Mouse (Mus musculus) urinary bladder, postnatal 36 days (tissue): Measurements from ENCODE around the gene Sec22b.

Experiments used
- DNase-seq, 2 experiments: peaks; one replicate each; pipeline ENCODE4 v3.0.0; 2022; ENCODE audit warnings: low spot score in 2 of 2, mixed read lengths in 1 of 2

The Sec22b gene

GRCm38 (mm10) chr3:97900516-97901490 lies at the start of gene Sec22b:
Gene Sec22b (plus strand): TSS chr3:97901190.
- DNase-seq: peak; percentile 87

- no peak for DNase-seq
Measured at GRCm38 (mm10) chr3:97851803-97852202, 49.2 kb upstream of the Sec22b start.

- DNase-seq: no peak
Measured at GRCm38 (mm10) chr3:97854575-97855384, 46.2 kb upstream of the Sec22b start.

GRCm38 (mm10) chr3:97859400-97859799 lies 41.6 kb upstream of the Sec22b start:
- DNase-seq: no peak

GRCm38 (mm10) chr3:97860820-97861451 lies 40.1 kb upstream of the Sec22b start:
- no peak for DNase-seq

GRCm38 (mm10) chr3:97866696-97867095 lies 34.3 kb upstream of the Sec22b start:
- DNase-seq: no peak

GRCm38 (mm10) chr3:97867221-97868023 lies 33.6 kb upstream of the Sec22b start:
- no peak for DNase-seq

GRCm38 (mm10) chr3:97868024-97868689 lies 32.8 kb upstream of the Sec22b start:
- DNase-seq: peak; percentile 31 to 59

GRCm38 (mm10) chr3:97868733-97869132 lies 32.3 kb upstream of the Sec22b start:
- DNase-seq: no peak

GRCm38 (mm10) chr3:97869730-97870129 lies 31.3 kb upstream of the Sec22b start:
- no peak for DNase-seq

- no peak for DNase-seq
Measured at GRCm38 (mm10) chr3:97874777-97875176, 26.2 kb upstream of the Sec22b start.

GRCm38 (mm10) chr3:97876259-97876658 lies 24.7 kb upstream of the Sec22b start:
- no peak for DNase-seq

- DNase-seq: peak; percentile 62 to 74
Measured at GRCm38 (mm10) chr3:97879222-97879621, 21.8 kb upstream of the Sec22b start.

GRCm38 (mm10) chr3:97881576-97881975 lies 19.4 kb upstream of the Sec22b start:
- DNase-seq: no peak

- no peak for DNase-seq
Measured at GRCm38 (mm10) chr3:97887785-97888167, 13.2 kb upstream of the Sec22b start.

- DNase-seq: no peak
Measured at GRCm38 (mm10) chr3:97888168-97888901, 12.7 kb upstream of the Sec22b start, which contains the start of gene Pde4dip. Gene Pde4dip (minus strand): TSS chr3:97888707.

GRCm38 (mm10) chr3:97890205-97890604 lies 10.8 kb upstream of the Sec22b start:
- no peak for DNase-seq

- DNase-seq: no peak
Measured at GRCm38 (mm10) chr3:97894695-97895094, 6.3 kb upstream of the Sec22b start.

- no peak for DNase-seq
Measured at GRCm38 (mm10) chr3:97898381-97898780, 2.6 kb upstream of the Sec22b start.

GRCm38 (mm10) chr3:97901586-97901985 lies 596 bp downstream of the Sec22b start:
- no peak for DNase-seq
